Mouse (Mus musculus): ENCODE results near the gene Ubtd1. TPM values are rescaled to one million over a fixed set of nuclear protein-coding genes. Genes with fewer than 3 reads are reported as not detected.

Ubtd1 gene
- total and polyA plus RNA-seq, 3 experiments, result 3.4 to 5.8 (median 3.6) TPM

DNA sequence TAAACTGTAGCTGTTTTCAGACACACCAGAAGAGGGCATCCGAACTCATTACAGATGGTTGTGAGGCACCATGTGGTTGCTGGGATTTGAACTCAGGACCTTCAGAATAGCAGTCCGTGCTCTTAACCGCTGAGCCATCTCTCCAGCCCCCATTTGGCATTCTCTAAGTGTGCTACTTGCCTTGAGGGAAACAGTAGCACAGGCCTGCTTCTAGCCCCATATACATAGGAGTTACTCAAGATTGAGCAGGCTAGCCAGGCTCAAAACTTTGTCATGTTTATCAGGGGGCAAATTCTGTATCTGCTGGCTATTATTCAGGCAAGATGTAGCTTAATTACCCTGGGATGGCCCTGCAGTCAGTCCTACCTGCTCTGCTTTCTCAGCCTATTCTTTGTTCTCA, 69.8 kb downstream of the Ubtd1 start:
- Histone ChIP-seq H3K4me2 (ENCODE audit: insufficient read depth, low read depth, poor library complexity, severe bottlenecking) (no peak overlapping the region), H3K9ac (ENCODE audit: insufficient read depth, low read depth) (no peak overlapping the region), H3K27ac (ENCODE audit: insufficient read depth, low read depth) (no peak overlapping the region), H3K9me3 (replicated peaks; ENCODE audit: low read length) (no peaks in the 10 kb centered on the region), H3K27me3 (replicated peaks) (peaks cover 25% of the 10 kb centered on the region), H3K79me2 (replicated peaks; ENCODE audit: control insufficient read depth, extremely low read depth, insufficient read depth, poor library complexity, severe bottlenecking) (no peaks in the 10 kb centered on the region), H3K4me1 (ENCODE audit: control insufficient read depth in 1 of 2, insufficient read depth in 2 of 2) (no peaks in the 10 kb centered on the region), H3K4me3 (replicated peaks in 1 of 3; ENCODE audit: low read depth in 2 of 3, low read length in 2 of 3, poor library complexity in 1 of 3) (no peak overlapping the region), H3K36me3 (replicated peaks in 1 of 2; ENCODE audit: control insufficient read depth in 1 of 2, insufficient read depth in 1 of 2, low read length in 1 of 2) (no peaks in the 10 kb centered on the region)
- no peak for DNase-seq (ENCODE audit: extremely low read depth)
- in situ Hi-C loops (cut with MboI; ENCODE audit: low pct_ligation_motif_present, low pct_unique_long_range_greater_than_20kb, low sequenced_read_pairs) (no loop called here), dilution Hi-C loops (cut with MboI; ENCODE audit: extremely low pct_ligation_motif_present, extremely low pct_unique_long_range_greater_than_20kb, low sequenced_read_pairs) (no loop called here)
- TF ChIP-seq CHD2 (IDR thresholded peaks at IDR 0.05; ENCODE audit: low read length), result no peak
- no peak for TF ChIP-seq ELF1 (IDR thresholded peaks at IDR 0.05; ENCODE audit: low read depth, low read length)
- TF ChIP-seq UBTF (IDR thresholded peaks at IDR 0.05; ENCODE audit: low read depth, low read length), result no peak
- no peak for TF ChIP-seq EP300 (IDR thresholded peaks at IDR 0.05; ENCODE audit: low read length)
- TF ChIP-seq PAX5 (IDR thresholded peaks at IDR 0.05; ENCODE audit: low read length), result no peak
- TF ChIP-seq POLR2A (IDR thresholded peaks at IDR 0.05; ENCODE audit: low read depth, low read length), result no peak
- no peak for TF ChIP-seq MYC (IDR thresholded peaks at IDR 0.05; ENCODE audit: low read depth, low read length)
- no peak for TF ChIP-seq ZKSCAN1 (IDR thresholded peaks at IDR 0.05; ENCODE audit: borderline replicate concordance, low read depth, low read length)
- TF ChIP-seq MAFK (IDR thresholded peaks at IDR 0.05; ENCODE audit: insufficient replicate concordance, low read length), result no peak

DNA sequence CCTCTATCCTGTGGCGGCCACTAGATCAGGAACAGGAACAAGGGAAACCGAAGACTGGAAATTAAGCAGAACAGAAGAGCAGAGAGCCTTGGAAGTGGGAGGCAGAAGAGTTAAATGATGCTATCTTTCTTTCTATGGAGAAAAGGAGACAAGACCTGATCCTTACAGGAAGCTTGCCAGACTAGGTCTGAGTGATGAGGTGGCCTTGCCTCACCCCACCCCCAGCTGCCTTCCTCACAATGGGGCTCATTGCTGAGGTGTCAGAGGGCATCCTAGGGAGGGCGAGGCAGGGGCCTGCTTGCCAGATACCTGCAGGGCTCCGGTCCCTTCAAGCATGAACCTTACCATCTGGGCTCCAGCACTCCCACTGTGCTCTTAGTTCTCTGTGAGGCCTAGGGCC, 70.4 kb downstream of the Ubtd1 start, which contains the start of gene 4933411K16Rik:
Gene 4933411K16Rik (plus strand): TSS at position 301 of the 400 bp plus-strand sequence.
- no peak for DNase-seq (ENCODE audit: extremely low read depth)
- dilution Hi-C loops (cut with MboI; ENCODE audit: extremely low pct_ligation_motif_present, extremely low pct_unique_long_range_greater_than_20kb, low sequenced_read_pairs), result no loop called here
- TF ChIP-seq NELFE (IDR thresholded peaks at IDR 0.05; ENCODE audit: low read depth, low read length), result no peak
- TF ChIP-seq MAZ (IDR thresholded peaks at IDR 0.05; ENCODE audit: low read depth, low read length), result no peak
- TF ChIP-seq IRF4 (IDR thresholded peaks at IDR 0.05; ENCODE audit: low read depth, low read length), result no peak
- TF ChIP-seq PAX5 (IDR thresholded peaks at IDR 0.05; ENCODE audit: low read length), result no peak
- no peak for TF ChIP-seq HCFC1 (IDR thresholded peaks at IDR 0.05; ENCODE audit: low read depth, low read length)
- no peak for TF ChIP-seq MYC (IDR thresholded peaks at IDR 0.05; ENCODE audit: low read depth, low read length)
- no peak for TF ChIP-seq ZC3H11A (IDR thresholded peaks at IDR 0.05; ENCODE audit: low read depth, low read length)
- no peak for TF ChIP-seq ZKSCAN1 (IDR thresholded peaks at IDR 0.05; ENCODE audit: borderline replicate concordance, low read depth, low read length)
- no peak for TF ChIP-seq MAFK (IDR thresholded peaks at IDR 0.05; ENCODE audit: insufficient replicate concordance, low read length)
- TF ChIP-seq BHLHE40 (IDR thresholded peaks at IDR 0.05; ENCODE audit: low read depth, low read length), result no peak
- TF ChIP-seq TCF12 (IDR thresholded peaks at IDR 0.05; ENCODE audit: low read depth, low read length), result no peak
- TF ChIP-seq ZNF384 (IDR thresholded peaks at IDR 0.05; ENCODE audit: low read depth, low read length), result no peak
- no peak for TF ChIP-seq EP300 (IDR thresholded peaks at IDR 0.05; ENCODE audit: low read length)
- TF ChIP-seq CHD1 (IDR thresholded peaks at IDR 0.05; ENCODE audit: low read depth, low read length), result no peak
- TF ChIP-seq E2F4 (IDR thresholded peaks at IDR 0.05; ENCODE audit: insufficient replicate concordance, low read depth, low read length), result no peak
- no peak for TF ChIP-seq CTCF (conservative IDR thresholded peaks at IDR 0.05 in 1 of 2, IDR thresholded peaks at IDR 0.05 in 1 of 2; ENCODE audit: low read depth in 2 of 2, low read length in 2 of 2)
- TF ChIP-seq JUND (conservative IDR thresholded peaks at IDR 0.05; ENCODE audit: low read depth, low read length), result no peak
- no peaks in the 10 kb centered on the region for H3K79me2 ChIP-seq (replicated peaks; ENCODE audit: control insufficient read depth, extremely low read depth, insufficient read depth, poor library complexity, severe bottlenecking)
- H3K4me3 ChIP-seq (replicated peaks in 1 of 3; ENCODE audit: low read depth in 2 of 3, low read length in 2 of 3, poor library complexity in 1 of 3), result no peak within 1 kb of the TSS
- no peaks in the 10 kb centered on the region for H3K4me1 ChIP-seq (ENCODE audit: control insufficient read depth in 1 of 2, insufficient read depth in 2 of 2)
- H3K27me3 ChIP-seq (replicated peaks), result peaks cover 25% of the 10 kb centered on the region
- H3K9me3 ChIP-seq (replicated peaks; ENCODE audit: low read length), result no peaks in the 10 kb centered on the region
- H3K9ac ChIP-seq (ENCODE audit: insufficient read depth, low read depth), result no peak within 1 kb of the TSS
- in situ Hi-C loops (cut with MboI; ENCODE audit: low pct_ligation_motif_present, low pct_unique_long_range_greater_than_20kb, low sequenced_read_pairs), result no loop called here
- H3K4me2 ChIP-seq (ENCODE audit: insufficient read depth, low read depth, poor library complexity, severe bottlenecking), result no peak within 1 kb of the TSS
- H3K27ac ChIP-seq (ENCODE audit: insufficient read depth, low read depth), result no peak within 1 kb of the TSS
- no peaks in the 10 kb centered on the region for H3K36me3 ChIP-seq (replicated peaks in 1 of 2; ENCODE audit: control insufficient read depth in 1 of 2, insufficient read depth in 1 of 2, low read length in 1 of 2)

All from CH12.LX (cell line).